Mouse (Mus musculus) MEL (cell line): ENCODE results near the gene Mtrf1l. TPM values are rescaled to one million over a fixed set of nuclear protein-coding genes. Genes with fewer than 3 reads are reported as not detected.

ENCODE experiments used
- DNase-seq: peaks from one replicate; pipeline ENCODE4 v3.0.0; 2011; ENCODE audit warnings: low read depth, low spot score
- H3K27ac ChIP-seq: 2 replicates; pipeline ENCODE4 v1.5.1; 2012; ENCODE audit warnings: low read depth, mild to moderate bottlenecking, control low read depth, low read length, moderate library complexity; ENCODE audit not compliant: control insufficient read depth
- H3K27me3 ChIP-seq, 2 experiments: fragments of 150-350 bp in 1 of 2; sonication (generic) in 1 of 2; 2 replicates each; pipeline ENCODE4 v1.6.1; 2012; ENCODE audit warnings: low read length in 2 of 2, mild to moderate bottlenecking in 2 of 2, improper control_type of control experiment in 1 of 2, moderate library complexity in 1 of 2; ENCODE audit not compliant: insufficient read depth in 2 of 2, control insufficient read depth in 1 of 2
- H3K36me3 ChIP-seq, 2 experiments: 2 replicates each; pipeline ENCODE4 v1.6.1; 2012 to 2014; ENCODE audit warnings: low read length in 2 of 2, improper control_type of control experiment in 1 of 2, inconsistent platforms in 1 of 2, mild to moderate bottlenecking in 1 of 2; ENCODE audit not compliant: insufficient read depth in 2 of 2, control insufficient read depth in 1 of 2
- H3K4me1 ChIP-seq, 2 experiments: fragments of 150-350 bp in 1 of 2; sonication (generic) in 1 of 2; 2 replicates each; pipeline ENCODE4 v1.6.1; 2012; ENCODE audit warnings: low read length in 2 of 2, improper control_type of control experiment in 1 of 2, mild to moderate bottlenecking in 1 of 2; ENCODE audit not compliant: insufficient read depth in 2 of 2, control insufficient read depth in 1 of 2
- H3K4me3 ChIP-seq, 2 experiments: fragments of 150-350 bp in 1 of 2; sonication (generic) in 1 of 2; 2 replicates each; pipeline ENCODE4 v1.5.1; 2012; ENCODE audit warnings: low read depth in 2 of 2, low read length in 2 of 2, mild to moderate bottlenecking in 2 of 2, moderate library complexity in 2 of 2, control low read depth in 1 of 2, improper control_type of control experiment in 1 of 2; ENCODE audit not compliant: control insufficient read depth in 1 of 2, insufficient read depth in 1 of 2
- H3K79me2 ChIP-seq: 2 replicates; pipeline ENCODE4 v1.6.1; 2012; ENCODE audit warnings: mild to moderate bottlenecking, low read length, moderate library complexity; ENCODE audit not compliant: control insufficient read depth, poor library complexity, insufficient read depth
- H3K9ac ChIP-seq: 2 replicates; pipeline ENCODE4 v1.6.1; 2012; ENCODE audit warnings: low read depth, mild to moderate bottlenecking, control low read depth, low read length, moderate library complexity; ENCODE audit not compliant: control insufficient read depth, poor library complexity, severe bottlenecking
- H3K9me3 ChIP-seq: fragments of 150-350 bp; sonication (generic); replicated peaks from 2 replicates; pipeline ENCODE4 v1.6.1; 2012; ENCODE audit warnings: mild to moderate bottlenecking, low read length, improper control_type of control experiment, moderate library complexity; ENCODE audit not compliant: insufficient read depth
- BHLHE40 ChIP-seq: IDR thresholded peaks from 2 replicates; pipeline ENCODE4 v1.6.1; 2012; ENCODE audit warnings: low read depth, mild to moderate bottlenecking, inconsistent platforms, low read length, improper control_type of control experiment, borderline replicate concordance
- CHD1 ChIP-seq: IDR thresholded peaks from 2 replicates; pipeline ENCODE4 v1.6.1; 2012; ENCODE audit warnings: low read depth, mild to moderate bottlenecking, inconsistent platforms, low read length, improper control_type of control experiment
- ETS1 ChIP-seq: IDR thresholded peaks from 2 replicates; pipeline ENCODE4 v1.6.1; 2012; ENCODE audit warnings: low read depth, mild to moderate bottlenecking, inconsistent platforms, low read length, improper control_type of control experiment, moderate library complexity
- HCFC1 ChIP-seq: IDR thresholded peaks from 2 replicates; pipeline ENCODE4 v1.6.1; 2012; ENCODE audit warnings: low read depth, mild to moderate bottlenecking, inconsistent platforms, low read length, improper control_type of control experiment, moderate library complexity
- MAX ChIP-seq: IDR thresholded peaks from 2 replicates; pipeline ENCODE4 v1.6.1; 2011; ENCODE audit warnings: low read length, improper control_type of control experiment
- MAZ ChIP-seq: IDR thresholded peaks from 2 replicates; pipeline ENCODE4 v1.6.1; 2012; ENCODE audit warnings: low read depth, mild to moderate bottlenecking, inconsistent platforms, low read length, improper control_type of control experiment
- MXI1 ChIP-seq: IDR thresholded peaks from 2 replicates; pipeline ENCODE4 v1.6.1; 2011; ENCODE audit warnings: mild to moderate bottlenecking, low read depth, low read length, improper control_type of control experiment
- MYB ChIP-seq: IDR thresholded peaks from 2 replicates; pipeline ENCODE4 v1.6.1; 2011; ENCODE audit warnings: mild to moderate bottlenecking, low read depth, low read length, improper control_type of control experiment
- MYC ChIP-seq: IDR thresholded peaks from 2 replicates; pipeline ENCODE4 v1.6.1; 2011; ENCODE audit warnings: low read depth, mild to moderate bottlenecking, low read length, improper control_type of control experiment, moderate library complexity
- NELFE ChIP-seq: IDR thresholded peaks from 2 replicates; pipeline ENCODE4 v1.6.1; 2011; ENCODE audit warnings: low read depth, low read length, improper control_type of control experiment
- POLR2A ChIP-seq, 2 experiments: IDR thresholded peaks; 2 replicates each; pipeline ENCODE4 v1.6.1; 2011 to 2012; ENCODE audit warnings: low read length in 2 of 2, mild to moderate bottlenecking in 2 of 2, control low read depth in 1 of 2, improper control_type of control experiment in 1 of 2, low read depth in 1 of 2, moderate library complexity in 1 of 2; ENCODE audit not compliant: control insufficient read depth in 1 of 2, insufficient read depth in 1 of 2, poor library complexity in 1 of 2
- POLR2AphosphoS2 ChIP-seq: IDR thresholded peaks from 2 replicates; pipeline ENCODE4 v1.6.1; 2011; ENCODE audit warnings: low read length, improper control_type of control experiment
- SIN3A ChIP-seq: IDR thresholded peaks from 2 replicates; pipeline ENCODE4 v1.6.1; 2012; ENCODE audit warnings: low read length, improper control_type of control experiment, inconsistent platforms
- TAL1 ChIP-seq: IDR thresholded peaks from 2 replicates; pipeline ENCODE4 v1.6.1; 2012; ENCODE audit warnings: mild to moderate bottlenecking, inconsistent platforms, low read length, moderate library complexity, mixed read lengths
- TCF12 ChIP-seq: IDR thresholded peaks from 2 replicates; pipeline ENCODE4 v1.6.1; 2014; ENCODE audit warnings: low read depth, mild to moderate bottlenecking, inconsistent platforms, low read length, improper control_type of control experiment, moderate library complexity
- UBTF ChIP-seq: IDR thresholded peaks from 2 replicates; pipeline ENCODE4 v1.6.1; 2012; ENCODE audit warnings: low read depth, mild to moderate bottlenecking, inconsistent platforms, low read length, improper control_type of control experiment, moderate library complexity, borderline replicate concordance; ENCODE audit not compliant: insufficient read depth
- USF1 ChIP-seq: IDR thresholded peaks from 2 replicates; pipeline ENCODE4 v1.6.1; 2014; ENCODE audit warnings: low read depth, mild to moderate bottlenecking, inconsistent platforms, low read length, improper control_type of control experiment, moderate library complexity
- ZC3H11A ChIP-seq: IDR thresholded peaks from 2 replicates; pipeline ENCODE4 v1.6.1; 2012; ENCODE audit warnings: low read depth, mild to moderate bottlenecking, inconsistent platforms, low read length, improper control_type of control experiment
- ZMIZ1 ChIP-seq: IDR thresholded peaks from 2 replicates; pipeline ENCODE4 v1.6.1; 2012; ENCODE audit warnings: low read depth, mild to moderate bottlenecking, inconsistent platforms, low read length, improper control_type of control experiment, moderate library complexity
- ZNF384 ChIP-seq: IDR thresholded peaks from 2 replicates; pipeline ENCODE4 v1.6.1; 2012; ENCODE audit warnings: low read depth, mild to moderate bottlenecking, inconsistent platforms, low read length, improper control_type of control experiment
- polyA plus RNA-seq, 2 experiments: library from polyadenylated mRNA; stranded (reverse) in 1 of 2; unstranded in 1 of 2; fragments of >175 nt in 1 of 2; fragments of >200 nt in 1 of 2; gene quantifications; 2 replicates each; pipeline versions ENCODE4 v1.2.1 to v1.2.4; 2012; ENCODE audit warnings: low replicate concordance in 2 of 2, low read depth in 1 of 2; ENCODE audit not compliant: insufficient read length in 2 of 2, insufficient read depth in 1 of 2, missing spikeins in 1 of 2
- total RNA-seq: library from RNA; depleted of rRNA; stranded (reverse); fragments of 300-350 nt; gene quantifications from 2 replicates; pipeline ENCODE4 v1.2.3, GENCODE M21; 2012

Gene Mtrf1l
- total and polyA plus RNA-seq, 3 experiments = 4.6 to 5.6 TPM; not detected in 1

GRCm38 (mm10) chr10:5806996-5807395 is 16.7 kb downstream of the Mtrf1l start:
- peak overlapping the region; percentile 95 for H3K9ac ChIP-seq
- peaks cover 33% of the 10 kb centered on the region for H3K79me2 ChIP-seq
- peaks cover 0 to 12% of the 10 kb centered on the region in 2 experiments; a peak in 2 of 4 replicates for H3K4me1 ChIP-seq
- H3K4me3 ChIP-seq = peak overlapping the region; percentile 55 to 60
- peak; percentile 71 for DNase-seq
- no peaks in the 10 kb centered on the region for H3K9me3 ChIP-seq
- no peaks in the 10 kb centered on the region for H3K27me3 ChIP-seq
- peaks cover 3 to 24% of the 10 kb centered on the region in 2 experiments; a peak in 3 of 4 replicates for H3K36me3 ChIP-seq
- peak overlapping the region; percentile 86 for H3K27ac ChIP-seq
- TF ChIP-seq MYB (no peak), HCFC1 (no peak), ZNF384 (peak; percentile 75), TAL1 (peak; percentile 15; the same call in 1 of the 2 replicates), MYC (0 out of 2 replicates have a peak, but pooled peaks have one; percentile 18), UBTF (no peak), BHLHE40 (no peak), MAX (no peak), POLR2AphosphoS2 (no peak), MXI1 (peak; percentile 27; the same call in 1 of the 2 replicates), ZC3H11A (no peak), TCF12 (0 out of 2 replicates have a peak, but pooled peaks have one; percentile 10), POLR2A (IDR thresholded peaks at IDR 0.05; ENCODE audit: control insufficient read depth in 1 of 2, insufficient read depth in 1 of 2, low read depth in 1 of 2, low read length in 2 of 2, poor library complexity in 1 of 2) (0 out of 4 replicates have a peak, but pooled peaks of 1 of the 2 experiments have one; percentile 19), USF1 (peak; percentile 60), ETS1 (peak; percentile 46; the same call in 1 of the 2 replicates)

GRCm38 (mm10) chr10:5806416-5806815 is 17.3 kb downstream of the Mtrf1l start:
- Histone ChIP-seq H3K27ac (peak overlapping the region; percentile 86), H3K36me3 (peaks cover 5 to 30% of the 10 kb centered on the region in 2 experiments), H3K9me3 (no peaks in the 10 kb centered on the region), H3K9ac (peak overlapping the region; percentile 95), H3K79me2 (peaks cover 38% of the 10 kb centered on the region), H3K27me3 (no peaks in the 10 kb centered on the region), H3K4me3 (peak overlapping the region; percentile 55 to 60), H3K4me1 (peaks cover 0 to 17% of the 10 kb centered on the region in 2 experiments; a peak in 2 of 4 replicates)
- peak; percentile 78 for DNase-seq
- no peak; the same call in 1 of the 2 replicates for TF ChIP-seq SIN3A
- peak; percentile 95 for TF ChIP-seq CHD1
- TF ChIP-seq ZMIZ1 = peak; percentile 36; the same call in 1 of the 2 replicates
- TF ChIP-seq MAZ = no peak
- TF ChIP-seq MXI1 = 0 out of 2 replicates have a peak, but pooled peaks have one; percentile 0
- TF ChIP-seq NELFE = peak; percentile 21; the same call in 1 of the 2 replicates
- 0 out of 2 replicates have a peak, but pooled peaks have one; percentile 30 for TF ChIP-seq MYC
